Mouse (Mus musculus) lung, embryonic 16.5 days (tissue): ENCODE data around the gene Lrrc31. TPM values are rescaled to one million over a fixed set of nuclear protein-coding genes. Genes with fewer than 3 reads are reported as not detected.
A peak's percentile ranks its signal among the peaks of the same experiment; 100 is the strongest.

Experiments
- ATAC-seq: fragments of 200-750 bp; cut with Nextera tagmentation; 2 replicates; pipeline ENCODE4 v1.8.0; 2017; ENCODE audit warnings: low read depth, mild to moderate bottlenecking, moderate library complexity
- H3K27ac ChIP-seq: fragments of 300-500 bp; sonication (generic); 2 replicates; pipeline ENCODE4 v1.5.1; 2014; ENCODE audit warnings: mild to moderate bottlenecking, control low read depth, low read length
- H3K27me3 ChIP-seq: fragments of 300-500 bp; sonication (generic); 2 replicates; pipeline ENCODE4 v1.6.1; 2014; ENCODE audit warnings: low read depth, low read length, mixed read lengths; ENCODE audit not compliant: control insufficient read depth, insufficient read depth
- H3K36me3 ChIP-seq: fragments of 300-500 bp; sonication (generic); 2 replicates; pipeline ENCODE4 v1.6.1; 2014; ENCODE audit warnings: low read length; ENCODE audit not compliant: control insufficient read depth, insufficient read depth
- H3K4me1 ChIP-seq: fragments of 300-500 bp; sonication (generic); replicated peaks from 2 replicates; pipeline ENCODE4 v1.6.1; 2014; ENCODE audit warnings: low read length, mixed read lengths; ENCODE audit not compliant: control insufficient read depth, insufficient read depth
- H3K4me2 ChIP-seq: fragments of 300-500 bp; sonication (generic); 2 replicates; pipeline ENCODE4 v1.6.1; 2014; ENCODE audit warnings: low read depth, low read length, control low read depth
- H3K4me3 ChIP-seq: fragments of 300-500 bp; sonication (generic); 2 replicates; pipeline ENCODE4 v1.5.1; 2014; ENCODE audit warnings: mild to moderate bottlenecking, low read length, control low read depth
- H3K9ac ChIP-seq: fragments of 300-500 bp; sonication (generic); 2 replicates; pipeline ENCODE4 v1.6.1; 2014; ENCODE audit warnings: low read length, control low read depth
- H3K9me3 ChIP-seq: fragments of 300-500 bp; sonication (generic); 2 replicates; pipeline ENCODE4 v1.6.1; 2016; ENCODE audit warnings: low read length; ENCODE audit not compliant: control insufficient read depth
- WGBS: fragments of 180-500 bp; shearing (Covaris S2); extraction: QIAGEN DNeasy Blood & Tissue Kit; methylation state at CpG from one replicate; pipeline ENCODE4 v1.1.7; 2014; 5-methylcytosine and 5-hydroxymethylcytosine counted together
- polyA plus RNA-seq: library from polyadenylated mRNA; unstranded; fragments of >200 nt; fragmentation: Nextera tagmentation; extraction: Ambion mirVana; gene quantifications from 2 replicates; pipeline ENCODE4 v1.2.1, GENCODE M21; 2015

Gene Lrrc31
- polyA plus RNA-seq, 1 experiment from 2014 or later, result 0.55 TPM

DNA sequence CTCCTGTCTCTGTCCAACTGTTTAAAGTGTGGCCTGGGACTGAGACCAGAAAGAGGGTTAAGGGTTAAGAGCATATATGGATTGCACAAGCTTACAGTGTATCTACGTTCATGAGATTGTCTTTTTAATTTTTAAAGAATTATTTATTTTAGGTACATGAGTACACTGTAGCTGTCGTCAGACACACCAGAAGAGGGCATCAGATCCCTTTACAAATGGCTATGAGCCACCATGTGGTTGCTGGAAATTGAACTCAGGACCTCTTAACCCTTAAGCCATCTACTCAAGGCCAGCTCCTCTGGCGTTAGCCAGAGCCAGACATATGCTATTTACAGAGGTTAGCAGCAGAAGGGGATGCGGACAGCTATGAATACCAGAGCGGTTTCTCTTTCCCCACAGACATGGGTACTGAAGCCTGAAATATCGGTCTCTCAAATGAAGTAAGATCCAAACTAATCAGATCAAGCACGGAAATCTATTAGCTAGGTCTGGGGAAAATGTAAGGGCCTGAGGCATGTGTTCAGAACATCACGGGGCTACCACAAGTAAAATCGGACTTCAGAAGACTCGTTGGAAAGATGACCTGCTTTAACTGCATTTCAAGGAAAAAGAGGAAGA is 25.3 kb upstream of the Lrrc31 start:
- Histone ChIP-seq H3K36me3 (no peaks in the 10 kb centered on the region), H3K4me1 (no peaks in the 10 kb centered on the region), H3K4me2 (no peak overlapping the region), H3K4me3 (no peak overlapping the region), H3K9me3 (no peaks in the 10 kb centered on the region), H3K27me3 (no peaks in the 10 kb centered on the region), H3K27ac (no peak overlapping the region), H3K9ac (no peak overlapping the region)
- 71% methylated on average over 10 of the region's 10 CpGs for WGBS
- no peak for ATAC-seq

DNA sequence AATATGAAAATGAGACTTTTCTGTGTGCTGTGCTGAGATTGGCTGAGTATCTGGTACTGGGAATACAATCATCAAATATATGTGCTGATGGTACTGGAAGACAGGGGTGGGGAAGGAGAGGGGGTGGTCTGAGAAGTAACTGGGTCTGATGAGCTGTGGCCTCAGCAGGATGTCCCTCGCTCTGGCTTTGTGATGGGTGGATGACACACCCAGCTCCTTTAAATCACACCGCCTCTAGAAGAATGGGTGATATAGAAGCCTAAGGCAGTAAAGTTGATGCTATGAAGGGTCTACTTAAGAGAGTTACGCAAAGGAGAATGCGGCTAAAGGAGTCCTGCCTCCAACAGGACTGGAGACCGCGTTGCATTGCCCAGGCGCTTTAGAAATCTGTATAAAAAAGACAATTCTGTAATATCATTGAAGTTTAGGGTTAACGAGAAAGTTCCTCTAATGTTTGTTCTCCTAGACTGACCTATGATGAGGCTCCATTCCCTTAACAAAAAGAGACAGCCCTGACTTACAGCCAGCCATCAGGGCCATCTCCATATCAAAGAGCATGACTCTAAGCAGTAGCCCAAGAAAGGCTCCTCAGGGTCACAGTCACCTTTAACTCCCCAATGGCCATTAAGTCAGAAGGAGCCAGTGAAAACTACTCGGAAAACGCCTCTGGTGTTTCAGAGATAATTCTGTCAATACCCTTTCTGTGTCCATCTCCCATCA is 24.6 kb upstream of the Lrrc31 start:
- no peak overlapping the region for H3K9ac ChIP-seq
- H3K9me3 ChIP-seq, result no peaks in the 10 kb centered on the region
- H3K27me3 ChIP-seq, result no peaks in the 10 kb centered on the region
- H3K27ac ChIP-seq, result no peak overlapping the region
- WGBS, result 67% methylated on average over 10 of the region's 10 CpGs
- no peak overlapping the region for H3K4me3 ChIP-seq
- H3K4me1 ChIP-seq, result no peaks in the 10 kb centered on the region
- H3K4me2 ChIP-seq, result no peak overlapping the region
- no peaks in the 10 kb centered on the region for H3K36me3 ChIP-seq
- ATAC-seq, result no peak

DNA sequence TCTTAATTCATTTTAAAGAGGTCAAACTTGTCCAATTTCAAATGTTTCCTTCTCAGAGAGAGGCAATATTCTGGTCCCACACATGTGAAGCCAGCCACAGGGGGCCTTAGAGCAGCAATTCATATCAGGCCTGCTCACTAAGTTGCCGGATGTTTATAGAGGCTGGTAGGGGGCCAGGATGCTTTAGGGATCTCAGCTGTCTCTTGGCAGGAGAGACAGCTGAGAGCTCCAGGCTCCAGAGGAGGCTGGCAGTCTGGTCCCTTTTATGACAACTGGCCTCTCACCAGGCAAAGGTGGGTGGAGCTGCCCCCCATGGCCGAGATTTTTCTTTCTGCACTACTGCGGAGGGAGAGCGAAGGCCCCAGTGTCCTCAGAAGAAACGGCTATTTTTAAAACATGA is 23.5 kb upstream of the Lrrc31 start:
- H3K36me3 ChIP-seq, result no peaks in the 10 kb centered on the region
- H3K9ac ChIP-seq, result no peak overlapping the region
- no peaks in the 10 kb centered on the region for H3K9me3 ChIP-seq
- no peaks in the 10 kb centered on the region for H3K4me1 ChIP-seq
- no peak overlapping the region for H3K4me3 ChIP-seq
- ATAC-seq, result peak; percentile 90
- 23% methylated on average over 5 of the region's 5 CpGs for WGBS
- H3K4me2 ChIP-seq, result no peak overlapping the region
- no peak overlapping the region for H3K27ac ChIP-seq
- H3K27me3 ChIP-seq, result no peaks in the 10 kb centered on the region

DNA sequence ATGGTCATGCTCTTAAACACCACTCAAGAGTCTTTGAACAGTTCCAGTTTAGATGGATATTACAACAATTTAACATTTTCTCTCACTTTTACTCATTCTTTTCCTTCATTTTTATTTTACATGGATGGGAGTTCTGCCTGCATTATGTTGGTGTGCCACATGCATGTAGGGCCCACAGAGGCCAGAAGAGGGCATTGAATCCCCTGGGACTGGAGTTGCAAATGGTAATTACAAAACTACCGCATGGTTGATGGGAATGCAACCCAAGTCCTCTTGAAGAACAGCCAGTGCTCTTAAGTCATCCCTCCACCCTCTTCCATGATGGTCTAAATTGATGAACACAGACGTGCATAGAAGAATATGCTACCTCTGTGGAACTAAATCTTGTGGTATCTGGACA is 22.8 kb upstream of the Lrrc31 start:
- H3K9ac ChIP-seq, result no peak overlapping the region
- no peaks in the 10 kb centered on the region for H3K4me1 ChIP-seq
- H3K27ac ChIP-seq, result no peak overlapping the region
- H3K27me3 ChIP-seq, result no peaks in the 10 kb centered on the region
- no peak overlapping the region for H3K4me3 ChIP-seq
- WGBS, result 80% methylated on average over 2 of the region's 2 CpGs
- no peaks in the 10 kb centered on the region for H3K9me3 ChIP-seq
- no peak overlapping the region for H3K4me2 ChIP-seq
- H3K36me3 ChIP-seq, result no peaks in the 10 kb centered on the region
- no peak for ATAC-seq

DNA sequence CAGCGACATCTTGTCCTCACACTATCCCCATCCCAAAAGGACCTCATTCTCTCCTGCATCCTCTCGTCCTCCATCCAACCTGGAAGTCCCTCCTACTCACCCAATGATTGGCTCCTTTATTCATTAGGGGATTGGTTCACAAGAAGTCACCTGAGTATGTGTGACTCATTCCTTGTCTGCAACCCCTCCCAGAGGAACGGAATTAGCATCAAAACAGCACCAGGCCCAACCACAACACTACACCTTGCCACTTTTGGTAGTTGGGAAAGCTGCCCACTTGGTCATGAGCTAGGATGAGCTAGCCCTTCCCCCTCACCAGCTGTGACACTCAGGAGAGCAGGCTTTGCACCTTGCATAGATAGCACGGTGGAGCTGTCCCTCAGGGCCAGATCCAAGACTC is 22.4 kb upstream of the Lrrc31 start:
- H3K9me3 ChIP-seq, result no peaks in the 10 kb centered on the region
- no peak overlapping the region for H3K9ac ChIP-seq
- WGBS, result 70% methylated on average over 4 of the region's 4 CpGs
- no peak for ATAC-seq
- H3K4me3 ChIP-seq, result no peak overlapping the region
- H3K4me2 ChIP-seq, result no peak overlapping the region
- no peaks in the 10 kb centered on the region for H3K27me3 ChIP-seq
- H3K36me3 ChIP-seq, result no peaks in the 10 kb centered on the region
- no peaks in the 10 kb centered on the region for H3K4me1 ChIP-seq
- H3K27ac ChIP-seq, result no peak overlapping the region

DNA sequence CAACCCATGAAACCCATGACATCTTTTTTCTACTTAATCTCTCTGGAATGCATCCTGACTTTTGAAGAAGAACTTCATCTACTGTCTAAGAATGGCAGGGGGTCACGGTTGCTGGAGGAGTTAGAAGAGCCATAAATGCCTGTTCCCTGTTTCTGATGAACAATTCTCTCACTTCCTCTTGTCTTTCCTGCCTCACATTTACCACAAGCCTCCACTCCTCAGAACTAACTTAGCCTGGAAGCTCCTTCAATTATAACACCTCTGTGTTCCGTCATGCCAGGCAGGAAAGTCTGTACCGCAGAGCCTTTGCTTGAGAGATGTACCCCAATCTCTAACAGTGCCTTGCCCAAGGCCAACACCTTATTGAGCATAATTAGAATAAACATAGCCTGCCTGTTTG is 19.0 kb upstream of the Lrrc31 start:
- no peaks in the 10 kb centered on the region for H3K9me3 ChIP-seq
- WGBS, result 82% methylated on average over 3 of the region's 3 CpGs
- no peak overlapping the region for H3K4me2 ChIP-seq
- no peak overlapping the region for H3K4me3 ChIP-seq
- no peaks in the 10 kb centered on the region for H3K36me3 ChIP-seq
- H3K27me3 ChIP-seq, result no peaks in the 10 kb centered on the region
- no peak overlapping the region for H3K9ac ChIP-seq
- ATAC-seq, result no peak
- H3K4me1 ChIP-seq, result no peaks in the 10 kb centered on the region
- no peak overlapping the region for H3K27ac ChIP-seq

DNA sequence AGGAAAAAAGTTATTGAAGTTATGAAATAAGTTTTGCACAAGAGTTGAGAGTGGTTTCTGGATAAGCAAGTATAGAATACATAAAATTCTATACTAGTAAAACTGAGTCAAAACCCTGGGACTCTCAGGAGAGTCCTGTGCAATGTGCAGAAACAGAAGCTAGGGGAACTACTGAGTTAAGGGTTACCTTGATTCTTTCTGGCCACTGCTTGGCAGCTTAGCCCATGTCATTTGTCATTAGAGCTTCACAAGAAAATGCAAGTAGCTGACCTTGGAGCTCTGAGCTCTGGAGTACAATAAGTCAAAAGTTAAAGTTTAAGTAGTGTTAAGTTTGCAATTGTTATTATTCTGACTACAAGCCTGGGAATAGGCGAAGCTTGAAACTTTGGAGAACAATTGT is 13.7 kb upstream of the Lrrc31 start:
- H3K27ac ChIP-seq, result no peak overlapping the region
- 91% methylated on average over 1 of the region's 1 CpGs for WGBS
- H3K4me3 ChIP-seq, result no peak overlapping the region
- H3K9me3 ChIP-seq, result no peaks in the 10 kb centered on the region
- no peaks in the 10 kb centered on the region for H3K36me3 ChIP-seq
- ATAC-seq, result no peak
- no peaks in the 10 kb centered on the region for H3K4me1 ChIP-seq
- no peak overlapping the region for H3K4me2 ChIP-seq
- H3K9ac ChIP-seq, result no peak overlapping the region
- no peaks in the 10 kb centered on the region for H3K27me3 ChIP-seq

DNA sequence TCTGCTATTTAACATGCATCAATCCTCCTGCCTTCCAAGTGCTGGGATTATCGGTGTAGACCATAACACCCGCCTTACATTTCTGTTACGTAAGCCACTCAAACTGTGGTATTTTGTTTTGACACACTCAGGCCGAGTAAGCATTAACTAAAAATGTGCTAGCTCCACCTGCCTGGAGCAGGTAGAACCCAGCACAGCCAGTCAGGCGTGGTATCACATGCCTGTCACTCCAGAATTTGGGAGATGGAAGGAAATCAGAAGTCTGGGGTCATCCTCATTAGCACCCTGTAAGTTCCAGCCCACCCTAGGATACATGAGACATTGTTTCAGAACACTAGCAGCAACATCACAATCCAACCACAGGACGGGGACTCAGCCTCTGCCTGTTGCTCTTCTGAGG is 10.5 kb upstream of the Lrrc31 start:
- H3K27ac ChIP-seq, result no peak overlapping the region
- 64% methylated on average over 6 of the region's 6 CpGs for WGBS
- no peaks in the 10 kb centered on the region for H3K4me1 ChIP-seq
- H3K9ac ChIP-seq, result no peak overlapping the region
- no peak for ATAC-seq
- no peaks in the 10 kb centered on the region for H3K36me3 ChIP-seq
- no peak overlapping the region for H3K4me2 ChIP-seq
- no peaks in the 10 kb centered on the region for H3K27me3 ChIP-seq
- H3K4me3 ChIP-seq, result no peak overlapping the region
- H3K9me3 ChIP-seq, result no peaks in the 10 kb centered on the region

DNA sequence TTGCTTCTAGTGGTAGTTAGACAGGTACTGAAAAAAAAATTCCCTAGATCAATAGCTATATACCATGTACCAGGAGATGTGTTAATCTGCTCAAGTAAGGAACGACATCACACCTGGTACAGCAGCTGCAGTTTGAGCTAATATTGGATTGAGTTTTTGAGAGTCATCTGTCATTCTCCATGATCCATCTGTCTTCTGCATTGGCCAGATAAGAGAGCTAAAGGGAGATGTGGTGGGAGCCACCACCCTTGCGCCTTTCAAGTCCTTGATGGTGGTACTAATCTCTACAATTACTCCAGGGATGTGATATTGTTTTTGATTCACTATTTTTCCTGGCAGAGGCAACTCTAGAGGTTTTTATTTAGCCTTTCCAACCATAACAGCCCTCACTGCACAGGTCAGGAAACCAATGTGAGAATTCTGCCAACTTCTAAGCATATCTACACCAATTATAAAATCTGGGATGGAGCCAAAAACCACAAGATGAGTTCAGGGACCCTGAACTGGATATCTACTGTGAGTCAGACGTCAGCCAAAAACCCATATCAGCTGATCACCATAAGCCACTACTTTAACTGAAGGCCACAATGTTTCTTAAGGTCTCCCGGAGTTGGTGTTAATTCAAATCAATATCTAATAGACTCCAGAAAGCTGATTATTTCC is 7.1 kb upstream of the Lrrc31 start:
- no peaks in the 10 kb centered on the region for H3K27me3 ChIP-seq
- no peak overlapping the region for H3K27ac ChIP-seq
- H3K9ac ChIP-seq, result no peak overlapping the region
- H3K36me3 ChIP-seq, result no peaks in the 10 kb centered on the region
- H3K4me1 ChIP-seq, result no peaks in the 10 kb centered on the region
- no peak overlapping the region for H3K4me2 ChIP-seq
- no peaks in the 10 kb centered on the region for H3K9me3 ChIP-seq
- ATAC-seq, result no peak
- 68% methylated on average over 4 of the region's 4 CpGs for WGBS
- no peak overlapping the region for H3K4me3 ChIP-seq
